ENCODE assay signal across 10 mouse cellular contexts in genomic region chr1:157178988-157179764, GRCm38 (mm10).
A peak's percentile ranks its signal among the peaks of the same experiment; 100 is the strongest.
DNase-seq lines count a peak whose midpoint lies in the region; ATAC-seq lines count a peak whose summit lies in the region.
"Had no signal": no experiment of that assay in that cellular context is flagged by ENCODE, and none has a peak within 500 bp of the region (broad histone marks: within the 10 kb centered on the region; RNA-seq: fewer than 3 reads in every experiment).

No protein-coding gene starts in this region.

- no peaks in the 10 kb centered on the region for H3K27me3 ChIP-seq in neural tube, embryonic 11.5 days (ENCODE audit: control insufficient read depth, insufficient read depth, low read length)
- H3K27me3 ChIP-seq in forebrain, embryonic 15.5 days: no peaks in the 10 kb centered on the region
- H3K27me3 ChIP-seq in hindbrain, embryonic 15.5 days: no peaks in the 10 kb centered on the region
- H3K27me3 ChIP-seq: liver, embryonic 12.5 days had no signal

- H3K4me2 ChIP-seq in neural tube, embryonic 11.5 days (ENCODE audit: low read depth): no peak overlapping the region
- 0 out of 2 replicates have a peak overlapping the region, but pooled peaks have one; percentile 14 for H3K4me2 ChIP-seq in forebrain, embryonic 15.5 days (replicated peaks)
- H3K4me2 ChIP-seq in hindbrain, embryonic 15.5 days: peak overlapping the region; percentile 36
- H3K4me2 ChIP-seq: liver, embryonic 12.5 days had no signal

- peak; percentile 17 for DNase-seq in neural tube, embryonic 11.5 days (ENCODE audit: low spot score)
- no peak for DNase-seq in neural tube, embryonic 10.5 days (ENCODE audit: extremely low spot score, low spot score)
- no peak for DNase-seq in ovary, postnatal 36 days (ENCODE audit: low spot score)
- no peak for DNase-seq in left cerebral cortex, postnatal 10 days (ENCODE audit: extremely low spot score in 1 of 2, low spot score in 2 of 2)
- DNase-seq in thymus, postnatal 14 days: no peak
- DNase-seq: adrenal gland, adult 8-10 months; cerebellum, adult 9-10 months had no signal

- WGBS in neural tube, embryonic 11.5 days: 42% methylated on average over 9 of the region's 9 CpGs
- 22% methylated on average over 9 of the region's 9 CpGs for WGBS in forebrain, embryonic 15.5 days
- 37% methylated on average over 9 of the region's 9 CpGs for WGBS in hindbrain, embryonic 15.5 days

- no peak overlapping the region for H3K27ac ChIP-seq in neural tube, embryonic 11.5 days (ENCODE audit: low read depth, low read length)
- no peak overlapping the region for H3K27ac ChIP-seq in forebrain, embryonic 15.5 days (replicated peaks)
- no peak overlapping the region; the same call in 1 of the 2 replicates for H3K27ac ChIP-seq in hindbrain, embryonic 15.5 days (replicated peaks)
- H3K27ac ChIP-seq: liver, embryonic 12.5 days had no signal

- no peaks in the 10 kb centered on the region for H3K36me3 ChIP-seq in neural tube, embryonic 11.5 days (ENCODE audit: control insufficient read depth, insufficient read depth, low read length)
- H3K36me3 ChIP-seq in forebrain, embryonic 15.5 days: peaks cover 12% of the 10 kb centered on the region
- peaks cover 19% of the 10 kb centered on the region for H3K36me3 ChIP-seq in hindbrain, embryonic 15.5 days
- H3K36me3 ChIP-seq: liver, embryonic 12.5 days had no signal

- H3K4me3 ChIP-seq in neural tube, embryonic 11.5 days (ENCODE audit: low read depth, low read length): no peak overlapping the region
- H3K4me3 ChIP-seq in forebrain, embryonic 15.5 days: no peak overlapping the region
- H3K4me3 ChIP-seq in hindbrain, embryonic 15.5 days: no peak overlapping the region
- H3K4me3 ChIP-seq: liver, embryonic 12.5 days had no signal

- no peaks in the 10 kb centered on the region for H3K9me3 ChIP-seq in neural tube, embryonic 11.5 days (ENCODE audit: control insufficient read depth, low read length)
- H3K9me3 ChIP-seq in forebrain, embryonic 15.5 days: no peaks in the 10 kb centered on the region
- no peaks in the 10 kb centered on the region for H3K9me3 ChIP-seq in hindbrain, embryonic 15.5 days
- H3K9me3 ChIP-seq: liver, embryonic 12.5 days had no signal

- H3K9ac ChIP-seq in neural tube, embryonic 11.5 days (ENCODE audit: low read length): no peak overlapping the region
- no peak overlapping the region; the same call in 1 of the 2 replicates for H3K9ac ChIP-seq in forebrain, embryonic 15.5 days (replicated peaks)
- H3K9ac ChIP-seq in hindbrain, embryonic 15.5 days: no peak overlapping the region
- H3K9ac ChIP-seq: liver, embryonic 12.5 days had no signal

- no peak for ATAC-seq in neural tube, embryonic 11.5 days (ENCODE audit: insufficient read depth, low FRiP score, low TSS enrichment)
- no peak for ATAC-seq in forebrain, embryonic 15.5 days (replicated peaks)
- no peak for ATAC-seq in hindbrain, embryonic 15.5 days (ENCODE audit: low FRiP score, low read depth)
- ATAC-seq: liver, embryonic 12.5 days had no signal

- intact Hi-C loops in left cerebral cortex, postnatal 10 days (cut with DNase I): no loop called here

- no peaks in the 10 kb centered on the region for H3K4me1 ChIP-seq in neural tube, embryonic 11.5 days (ENCODE audit: control insufficient read depth, insufficient read depth, low read length)
- peaks cover 29% of the 10 kb centered on the region for H3K4me1 ChIP-seq in forebrain, embryonic 15.5 days
- peaks cover 19% of the 10 kb centered on the region for H3K4me1 ChIP-seq in hindbrain, embryonic 15.5 days (replicated peaks)
- H3K4me1 ChIP-seq: liver, embryonic 12.5 days had no signal
